Mouse (Mus musculus): ENCODE results near the gene Prkn.

DNA sequence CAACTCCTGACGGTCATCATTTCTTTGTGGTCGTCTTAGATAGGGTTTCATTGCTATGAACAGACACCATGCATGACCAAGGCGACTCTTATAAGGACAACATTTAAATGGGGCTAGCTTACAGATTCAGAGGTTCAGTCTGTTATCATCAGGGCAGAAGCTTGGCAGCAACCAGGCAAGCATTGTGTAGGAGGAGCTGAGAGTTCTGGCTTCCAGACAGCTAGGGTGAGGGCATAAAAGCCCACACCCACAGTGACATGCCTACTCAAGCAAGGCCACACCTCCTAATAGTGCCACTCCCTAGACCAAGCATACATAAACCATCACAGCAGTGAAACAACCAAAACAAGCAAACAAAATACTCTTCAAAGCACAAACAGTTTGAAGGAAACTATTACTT is 579.3 kb downstream of the Prkn start:
- no peak for TF ChIP-seq POLR2A (IDR thresholded peaks at IDR 0.05; ENCODE audit: borderline replicate concordance, extremely low read depth, insufficient read depth, insufficient read length, poor library complexity, severe bottlenecking)
- no peak for TF ChIP-seq CTCF (IDR thresholded peaks at IDR 0.05; ENCODE audit: borderline replicate concordance, extremely low read depth, insufficient read depth, insufficient read length)
